Mouse (Mus musculus) layer of hippocampus, postnatal 10 days (tissue): ENCODE results near the gene B3gnt9. TPM values are rescaled to one million over a fixed set of nuclear protein-coding genes. Genes with fewer than 3 reads are reported as not detected.
A peak's percentile ranks its signal among the peaks of the same experiment; 100 is the strongest.

Experiments
- DNase-seq, 2 experiments: peaks; one replicate each; pipeline ENCODE4 v3.0.0; 2021; ENCODE audit warnings: low spot score in 2 of 2
- total RNA-seq, 2 experiments: library from RNA; stranded (reverse); gene quantifications; 2 replicates each; pipeline ENCODE4 v1.2.3; 2021

The B3gnt9 gene
- total RNA-seq, 2 experiments from 2014 or later, result 3.4 to 4.2 TPM

DNA sequence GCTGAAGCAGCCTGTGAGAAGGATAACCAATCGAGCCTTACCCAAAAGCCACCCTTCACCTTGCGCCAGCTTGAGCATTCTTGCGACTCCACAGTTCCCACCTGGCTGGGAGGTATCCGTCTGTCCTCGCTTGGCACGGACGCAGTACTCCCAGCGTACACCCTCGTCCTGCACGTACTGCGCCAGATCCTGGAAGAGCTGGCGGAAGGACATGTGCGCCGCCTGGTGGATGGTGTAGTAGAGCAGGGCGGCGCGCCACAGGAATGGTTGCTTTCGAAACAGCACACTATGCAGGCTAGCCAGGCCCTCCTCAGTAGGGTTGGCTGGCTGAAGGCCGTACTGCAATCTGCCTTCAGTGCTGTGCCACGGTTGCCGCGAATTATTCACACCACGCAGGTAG lies 28.1 kb upstream of the B3gnt9 start:
- peak in 1 of 2 experiments; percentile 52 for DNase-seq

- no peak for DNase-seq
Observed at GRCm38 (mm10) chr8:105282239-105282638, 27.3 kb upstream of the B3gnt9 start.

GRCm38 (mm10) chr8:105281821-105282220 lies 26.9 kb upstream of the B3gnt9 start:
- no peak for DNase-seq

- no peak for DNase-seq
Observed at GRCm38 (mm10) chr8:105280567-105280966, 25.6 kb upstream of the B3gnt9 start.

DNA sequence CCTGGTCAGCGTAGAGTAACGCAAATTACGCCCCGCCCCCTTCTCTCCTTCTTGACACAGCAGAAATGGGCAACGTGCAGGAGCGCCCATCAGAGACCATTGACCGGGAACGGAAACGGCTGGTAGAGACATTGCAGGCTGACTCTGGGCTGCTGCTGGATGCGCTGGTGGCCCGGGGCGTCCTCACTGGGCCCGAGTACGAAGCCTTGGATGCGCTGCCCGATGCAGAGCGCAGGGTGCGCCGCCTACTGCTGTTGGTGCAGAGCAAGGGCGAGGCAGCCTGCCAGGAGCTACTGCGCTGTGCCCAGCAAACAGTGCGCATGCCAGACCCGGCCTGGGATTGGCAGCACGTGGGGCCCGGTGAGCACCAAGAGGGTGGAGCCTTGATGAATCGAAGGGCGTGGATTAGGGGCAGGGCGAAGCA lies 24.0 kb upstream of the B3gnt9 start:
- peak; percentile 80 to 88 for DNase-seq

- no peak for DNase-seq
Observed at GRCm38 (mm10) chr8:105276292-105277120, 21.6 kb upstream of the B3gnt9 start.

DNA sequence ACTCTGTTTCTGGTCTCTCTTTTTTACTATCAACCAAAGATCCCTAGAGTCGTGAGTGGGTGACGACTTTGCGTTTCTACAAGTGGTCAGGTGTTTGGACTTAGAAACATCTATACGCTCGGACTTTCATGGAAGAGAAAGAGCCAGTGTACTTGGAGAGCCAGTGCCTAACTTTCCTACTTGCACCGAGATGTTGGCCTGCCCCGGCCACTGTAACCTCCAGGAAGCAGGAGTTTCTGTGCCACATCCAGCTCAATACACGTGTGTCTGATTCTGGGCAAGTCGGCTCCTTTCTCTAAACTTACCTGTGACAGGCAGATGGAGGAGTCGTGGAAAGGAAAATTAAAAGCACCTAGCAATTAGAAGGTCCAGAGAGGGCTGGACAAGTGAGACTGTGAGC lies 20.9 kb upstream of the B3gnt9 start, which contains the start of gene Nol3:
Gene Nol3, plus strand, starts transcription at position 301 of the 400 bp plus-strand sequence.
- peak in 1 of 2 experiments; percentile 10 for DNase-seq

- no peak for DNase-seq
Observed at GRCm38 (mm10) chr8:105275387-105275786, 20.4 kb upstream of the B3gnt9 start.

- no peak for DNase-seq
Observed at GRCm38 (mm10) chr8:105270916-105271186, 15.9 kb upstream of the B3gnt9 start.

DNA sequence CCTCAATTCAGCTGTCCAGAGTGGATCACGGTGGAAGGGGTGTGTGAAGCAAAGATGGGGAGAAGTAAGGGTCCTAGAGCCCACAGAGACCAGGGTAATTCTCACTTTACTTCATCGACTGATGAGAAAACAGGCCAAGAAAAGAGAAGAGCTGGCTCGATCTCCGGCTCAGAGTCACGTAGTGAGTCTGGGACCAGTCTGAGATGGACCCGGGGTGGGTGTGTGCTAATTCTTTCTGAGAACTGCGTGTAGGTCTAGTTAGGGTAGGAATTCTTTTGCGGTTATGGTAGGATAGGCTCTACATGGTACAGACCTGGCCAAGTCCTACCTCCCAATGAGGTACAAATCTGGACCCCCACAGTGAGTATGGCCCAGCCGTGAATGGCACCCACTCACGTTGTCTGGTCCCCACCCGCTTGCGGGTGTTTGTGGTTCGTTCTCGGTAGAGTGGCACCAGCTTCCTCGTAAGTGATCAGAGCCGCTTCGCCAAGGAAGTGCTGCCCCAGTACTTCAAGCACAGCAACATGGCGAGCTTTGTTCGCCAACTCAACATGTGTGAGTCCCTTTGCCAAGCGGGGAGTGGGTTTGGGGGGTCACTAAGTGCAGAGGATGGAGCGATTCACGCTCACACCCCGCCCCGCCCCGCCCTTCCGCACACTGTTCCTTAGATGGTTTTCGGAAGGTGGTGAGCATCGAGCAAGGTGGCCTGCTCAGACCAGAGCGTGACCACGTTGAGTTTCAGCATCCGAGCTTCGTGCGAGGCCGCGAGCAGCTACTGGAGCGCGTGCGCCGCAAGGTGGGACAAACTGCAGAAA lies 15.4 kb upstream of the B3gnt9 start:
- no peak for DNase-seq

DNA sequence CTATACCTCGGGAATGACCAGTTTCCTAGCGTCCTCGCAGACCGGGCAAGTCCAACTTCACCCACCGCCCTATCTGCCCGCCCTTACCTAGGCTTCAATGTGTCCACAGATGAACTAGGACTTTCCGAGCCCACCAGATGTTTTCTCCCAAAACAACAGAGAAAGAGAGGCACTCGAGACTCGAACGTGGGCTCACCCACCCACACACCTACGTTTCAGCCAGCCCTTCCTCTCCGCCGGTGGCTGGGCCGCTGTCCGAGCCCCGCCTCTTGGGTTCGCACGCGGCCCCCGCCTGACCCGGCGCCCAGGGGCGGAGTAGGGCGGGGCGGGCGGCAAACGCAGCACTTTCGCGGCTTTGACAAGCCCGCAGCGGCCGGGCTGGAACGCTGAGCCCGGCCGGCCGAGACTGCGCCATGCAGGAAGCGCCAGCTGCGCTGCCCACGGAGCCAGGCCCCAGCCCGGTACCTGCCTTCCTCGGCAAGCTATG lies 14.6 kb upstream of the B3gnt9 start, which contains the start of gene Hsf4:
Gene Hsf4, plus strand, starts transcription at position 341 of the 487 bp plus-strand sequence.
- DNase-seq, result no peak

GRCm38 (mm10) chr8:105269075-105269458 lies 14.1 kb upstream of the B3gnt9 start:
- DNase-seq, result no peak

GRCm38 (mm10) chr8:105268342-105269074 lies 13.6 kb upstream of the B3gnt9 start:
- peak; percentile 58 to 75 for DNase-seq

GRCm38 (mm10) chr8:105266775-105267174 lies 11.8 kb upstream of the B3gnt9 start:
- DNase-seq, result no peak

DNA sequence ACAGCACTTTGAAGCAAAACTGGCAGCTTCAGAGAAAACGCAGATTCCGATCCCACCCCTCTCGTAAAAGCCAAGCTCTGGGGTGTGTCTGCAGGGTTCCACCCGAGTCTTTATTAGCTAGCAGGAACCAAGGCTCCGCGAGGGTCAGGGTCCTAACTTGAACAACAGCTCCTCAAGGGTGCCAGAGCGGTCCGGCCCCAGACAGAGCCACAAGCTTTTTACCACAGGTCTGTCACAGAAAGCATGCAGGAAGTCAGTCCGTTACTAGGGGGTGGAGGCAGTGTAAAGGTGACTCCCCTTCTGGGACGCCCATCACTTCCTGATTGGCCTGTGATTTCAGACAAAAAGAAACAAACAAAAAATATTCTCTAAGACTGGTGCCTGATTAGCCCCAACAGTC lies 10.2 kb upstream of the B3gnt9 start:
- no peak for DNase-seq

- no peak for DNase-seq
Observed at GRCm38 (mm10) chr8:105264024-105264982, 9.3 kb upstream of the B3gnt9 start, which contains the start of the genes Tradd and Fbxl8. Tradd (minus strand) TSS chr8:105264609. Fbxl8 (plus strand) TSS chr8:105264648.

GRCm38 (mm10) chr8:105263244-105263912 lies 8.4 kb upstream of the B3gnt9 start:
- no peak for DNase-seq

DNA sequence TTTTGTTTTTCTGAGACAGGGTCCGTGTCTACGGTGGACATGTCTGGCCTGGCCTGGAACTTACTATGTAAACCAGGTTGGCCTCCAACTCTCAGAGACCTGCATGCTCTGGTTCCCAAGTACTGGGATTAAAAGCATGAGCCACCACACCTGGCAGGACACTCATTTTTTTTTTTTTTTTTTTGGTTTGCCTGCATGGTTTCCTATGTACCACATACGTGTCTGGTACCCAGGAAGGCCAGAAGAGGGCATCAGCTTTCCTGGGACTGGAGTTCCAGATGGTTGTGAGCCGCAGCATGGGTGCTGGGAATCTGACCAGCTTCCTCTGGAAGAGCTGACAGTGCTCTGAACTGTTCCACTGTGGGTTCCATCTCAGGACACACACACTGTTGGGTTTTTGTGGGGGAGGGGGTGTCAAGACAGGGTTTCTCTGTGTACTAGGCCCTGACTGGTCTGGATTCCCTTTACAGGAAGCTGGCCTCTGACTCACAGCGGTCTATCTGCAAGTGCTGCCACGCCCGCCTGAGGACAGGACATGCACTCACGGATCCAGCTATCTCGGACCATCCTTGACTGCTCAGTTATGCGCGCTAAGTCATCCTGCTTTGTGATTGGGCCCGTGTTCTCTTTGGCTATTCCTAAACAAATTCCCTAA lies 6.5 kb upstream of the B3gnt9 start:
- no peak for DNase-seq
